Mouse (Mus musculus): ENCODE data around the gene Myadml2. TPM values are rescaled to one million over a fixed set of nuclear protein-coding genes. Genes with fewer than 3 reads are reported as not detected.
"Not testable (repeated sequence)": the region's sequence is repeated elsewhere in the genome, so short reads cannot be mapped to it uniquely, and the experiment has no call there.

Gene Myadml2
- not detected in 2 replicates for total RNA-seq (2021)
- long read RNA-seq, partial matches to known transcripts, result 0 of 2 reads
- long read RNA-seq, other reads (novel, unspliced or antisense), result 2 of 2 reads

GRCm38 (mm10) chr11:120648001-120648476 is at the start of gene Myadml2:
Gene Myadml2, minus strand, starts transcription at chr11:120648158.
- DNase-seq, result no peak

GRCm38 (mm10) chr11:120697741-120698140 is 49.8 kb upstream of the Myadml2 start:
- peak; percentile 73 for DNase-seq

GRCm38 (mm10) chr11:120696568-120696967 is 48.6 kb upstream of the Myadml2 start:
- DNase-seq, result no peak

GRCm38 (mm10) chr11:120695641-120696040 is 47.7 kb upstream of the Myadml2 start:
- no peak for DNase-seq

GRCm38 (mm10) chr11:120695184-120695583 is 47.2 kb upstream of the Myadml2 start:
- DNase-seq, result peak; percentile 42

GRCm38 (mm10) chr11:120693461-120693860 is 45.5 kb upstream of the Myadml2 start:
- no peak for DNase-seq

GRCm38 (mm10) chr11:120692471-120693011 is 44.6 kb upstream of the Myadml2 start:
- no peak for DNase-seq

- DNase-seq, result no peak
Observed at GRCm38 (mm10) chr11:120689365-120689764, 41.4 kb upstream of the Myadml2 start.

- DNase-seq, result no peak
Observed at GRCm38 (mm10) chr11:120686650-120687272, 38.8 kb upstream of the Myadml2 start.

GRCm38 (mm10) chr11:120684660-120685059 is 36.7 kb upstream of the Myadml2 start:
- DNase-seq, result no peak

- DNase-seq, result no peak
Observed at GRCm38 (mm10) chr11:120684086-120684485, 36.1 kb upstream of the Myadml2 start.

GRCm38 (mm10) chr11:120683536-120683935 is 35.6 kb upstream of the Myadml2 start:
- DNase-seq, result no peak

- no peak for DNase-seq
Observed at GRCm38 (mm10) chr11:120682683-120683082, 34.7 kb upstream of the Myadml2 start.

GRCm38 (mm10) chr11:120679909-120680308 is 32.0 kb upstream of the Myadml2 start:
- DNase-seq, result no peak

GRCm38 (mm10) chr11:120676951-120677350 is 29.0 kb upstream of the Myadml2 start:
- DNase-seq, result no peak

- not testable (repeated sequence) for DNase-seq
Observed at GRCm38 (mm10) chr11:120675875-120676274, 27.9 kb upstream of the Myadml2 start.

GRCm38 (mm10) chr11:120673594-120674122 is 25.7 kb upstream of the Myadml2 start:
- no peak for DNase-seq

GRCm38 (mm10) chr11:120672687-120673593 is 25.0 kb upstream of the Myadml2 start, which contains the start of gene Aspscr1:
Gene Aspscr1, plus strand, starts transcription at chr11:120672973.
- DNase-seq, result peak; percentile 98

GRCm38 (mm10) chr11:120666617-120667016 is 18.7 kb upstream of the Myadml2 start:
- no peak for DNase-seq

GRCm38 (mm10) chr11:120665406-120665805 is 17.4 kb upstream of the Myadml2 start:
- no peak for DNase-seq

- no peak for DNase-seq
Observed at GRCm38 (mm10) chr11:120663714-120664113, 15.8 kb upstream of the Myadml2 start.

GRCm38 (mm10) chr11:120662759-120663158 is 14.8 kb upstream of the Myadml2 start:
- DNase-seq, result no peak
